Mouse (Mus musculus) midbrain, embryonic 11.5 days (tissue): ENCODE results near the gene Vhl. TPM values are rescaled to one million over a fixed set of nuclear protein-coding genes. Genes with fewer than 3 reads are reported as not detected.

Experiments used
- ATAC-seq: fragments of 200-750 bp; cut with Nextera tagmentation; 2 replicates; pipeline ENCODE4 v1.8.0; 2017; ENCODE audit warnings: moderate TSS enrichment, moderate library complexity; ENCODE audit not compliant: low FRiP score
- DNase-seq: peaks from one replicate; pipeline ENCODE4 v3.0.0; 2015; ENCODE audit warnings: low spot score; ENCODE audit errors: missing footprints
- H3K27ac ChIP-seq: fragments of 300-500 bp; sonication (generic); 2 replicates; pipeline ENCODE4 v1.5.1; 2014; ENCODE audit warnings: low read depth, low read length
- H3K27me3 ChIP-seq: fragments of 300-500 bp; sonication (generic); 2 replicates; pipeline ENCODE4 v1.6.1; 2014; ENCODE audit warnings: mild to moderate bottlenecking, low read length, moderate library complexity, mixed read lengths; ENCODE audit not compliant: control insufficient read depth, insufficient read depth
- H3K36me3 ChIP-seq: fragments of 300-500 bp; sonication (generic); 2 replicates; pipeline ENCODE4 v1.6.1; 2014; ENCODE audit warnings: mild to moderate bottlenecking, low read length, moderate library complexity, mixed read lengths; ENCODE audit not compliant: control insufficient read depth, insufficient read depth
- H3K4me1 ChIP-seq: fragments of 300-500 bp; sonication (generic); 2 replicates; pipeline ENCODE4 v1.6.1; 2014; ENCODE audit warnings: low read length; ENCODE audit not compliant: control insufficient read depth, insufficient read depth
- H3K4me2 ChIP-seq: fragments of 300-500 bp; sonication (generic); 2 replicates; pipeline ENCODE4 v1.6.1; 2014; ENCODE audit warnings: mild to moderate bottlenecking, moderate library complexity
- H3K4me3 ChIP-seq: fragments of 300-500 bp; sonication (generic); 2 replicates; pipeline ENCODE4 v1.5.1; 2014; ENCODE audit warnings: low read depth, low read length
- H3K9ac ChIP-seq: fragments of 300-500 bp; sonication (generic); 2 replicates; pipeline ENCODE4 v1.6.1; 2014; ENCODE audit warnings: low read length
- H3K9me3 ChIP-seq: fragments of 300-500 bp; sonication (generic); 2 replicates; pipeline ENCODE4 v1.6.1; 2016; ENCODE audit warnings: low read length; ENCODE audit not compliant: control insufficient read depth
- WGBS: fragments of 180-500 bp; shearing (Covaris S2); extraction: QIAGEN DNeasy Blood & Tissue Kit; methylation state at CpG from one replicate; pipeline ENCODE4 v1.1.7; 2014; 5-methylcytosine and 5-hydroxymethylcytosine counted together
- polyA plus RNA-seq: library from polyadenylated mRNA; unstranded; fragments of >200 nt; fragmentation: Nextera tagmentation; extraction: Ambion mirVana; gene quantifications from 2 replicates; pipeline ENCODE4 v1.2.1, GENCODE M21; 2014

Vhl gene
- polyA plus RNA-seq, 1 experiment from 2014 or later, result 60.9 TPM

- WGBS, result 80% methylated on average over 14 of the region's 14 CpGs
- Histone ChIP-seq H3K4me1 (no peaks in the 10 kb centered on the region), H3K4me3 (no peak overlapping the region), H3K27me3 (no peaks in the 10 kb centered on the region), H3K9me3 (no peaks in the 10 kb centered on the region), H3K36me3 (no peaks in the 10 kb centered on the region), H3K27ac (no peak overlapping the region), H3K9ac (no peak overlapping the region), H3K4me2 (no peak overlapping the region)
- DNase-seq (no peak), ATAC-seq (no peak)
Measured at GRCm38 (mm10) chr6:113678246-113679012, 54.7 kb downstream of the Vhl start.

GRCm38 (mm10) chr6:113679993-113680566, 56.3 kb downstream of the Vhl start:
- 79% methylated on average over 9 of the region's 9 CpGs for WGBS
- ATAC-seq (no peak), DNase-seq (no peak)
- Histone ChIP-seq H3K9me3 (no peaks in the 10 kb centered on the region), H3K4me3 (no peak overlapping the region), H3K4me2 (no peak overlapping the region), H3K27me3 (no peaks in the 10 kb centered on the region), H3K36me3 (no peaks in the 10 kb centered on the region), H3K9ac (no peak overlapping the region), H3K4me1 (no peaks in the 10 kb centered on the region), H3K27ac (no peak overlapping the region)

Other genes starting within 250 kb of the Vhl start
- 59.3 and 62.4 TPM in 2 replicates for gene Tada3, start 246.1 kb upstream of the Vhl start, polyA plus RNA-seq
- 188 and 208 TPM in 2 replicates for gene Arpc4, start 245.8 kb upstream of the Vhl start, polyA plus RNA-seq
- gene Ttll3, start 234.7 kb upstream of the Vhl start, polyA plus RNA-seq, result 3.0 TPM in 2 replicates
- gene Rpusd3, start 204.6 kb upstream of the Vhl start, polyA plus RNA-seq, result 26.6 and 32.0 TPM in 2 replicates
- not detected in 2 replicates for gene Cidec, start 188.2 kb upstream of the Vhl start, polyA plus RNA-seq
- gene Jagn1, start 181.4 kb upstream of the Vhl start, polyA plus RNA-seq, result 73.1 and 75.0 TPM in 2 replicates
- gene Il17re, start 165.5 kb upstream of the Vhl start, polyA plus RNA-seq, result 0.19 and 0.40 TPM in 2 replicates
- gene Il17rc, start 152.5 kb upstream of the Vhl start, polyA plus RNA-seq, result 2.7 and 3.1 TPM in 2 replicates
- gene Creld1, start 140.7 kb upstream of the Vhl start, polyA plus RNA-seq, result 29.2 and 29.9 TPM in 2 replicates
- 0.97 and 1.1 TPM in 2 replicates for gene Prrt3, start 122.0 kb upstream of the Vhl start, polyA plus RNA-seq
- gene Emc3, start 92.3 kb upstream of the Vhl start, polyA plus RNA-seq, result 88.4 and 90.0 TPM in 2 replicates
- 13.5 and 15.6 TPM in 2 replicates for gene Fancd2, start 92.3 kb upstream of the Vhl start, polyA plus RNA-seq
- gene Fancd2os, start 23.2 kb upstream of the Vhl start, polyA plus RNA-seq, result 0.42 and 0.47 TPM in 2 replicates
- gene Brk1, start 19.2 kb upstream of the Vhl start, polyA plus RNA-seq, result 223 and 232 TPM in 2 replicates
- 1.6 and 1.9 TPM in 2 replicates for gene Irak2, start 14.5 kb downstream of the Vhl start, polyA plus RNA-seq
- 1.0 and 1.7 TPM in 2 replicates for gene Tatdn2, start 73.1 kb downstream of the Vhl start, polyA plus RNA-seq
- gene Ghrl, start 95.9 kb downstream of the Vhl start, polyA plus RNA-seq, result 0.33 and 0.40 TPM in 2 replicates
- 250 and 264 TPM in 2 replicates for gene Sec13, start 116.8 kb downstream of the Vhl start, polyA plus RNA-seq